Mouse (Mus musculus): ENCODE measurements at regions not wholly inside any gene's neighbourhood (a gene's known extent, or its start where the extent isn't known, plus 50 kb on each side); places are given as distances from the start of the nearest gene placed in this dataset.

DNA sequence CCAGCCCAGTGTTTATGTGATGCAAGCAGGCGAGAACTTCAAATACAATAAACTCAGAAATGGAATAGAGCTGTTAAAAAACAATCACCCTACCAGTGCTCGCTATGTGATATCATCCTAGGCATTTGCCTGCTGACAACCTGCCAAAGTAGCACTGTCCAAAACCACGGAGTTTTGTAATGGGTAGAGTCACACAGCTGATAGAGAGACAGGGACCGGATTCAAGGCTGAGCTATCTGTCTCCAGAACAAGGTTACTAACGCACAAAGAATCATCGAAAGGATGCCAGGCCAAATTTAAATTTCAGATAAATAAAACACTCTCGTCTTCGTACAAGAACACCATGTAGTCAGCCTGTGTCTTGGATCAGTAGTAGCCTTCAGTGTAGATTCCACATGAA, 121.7 kb upstream of the Dynlrb2 start:
- intact Hi-C loops (cut with DNase I): no loop called here
- no peak for DNase-seq (ENCODE audit: low spot score in 2 of 2)

DNA sequence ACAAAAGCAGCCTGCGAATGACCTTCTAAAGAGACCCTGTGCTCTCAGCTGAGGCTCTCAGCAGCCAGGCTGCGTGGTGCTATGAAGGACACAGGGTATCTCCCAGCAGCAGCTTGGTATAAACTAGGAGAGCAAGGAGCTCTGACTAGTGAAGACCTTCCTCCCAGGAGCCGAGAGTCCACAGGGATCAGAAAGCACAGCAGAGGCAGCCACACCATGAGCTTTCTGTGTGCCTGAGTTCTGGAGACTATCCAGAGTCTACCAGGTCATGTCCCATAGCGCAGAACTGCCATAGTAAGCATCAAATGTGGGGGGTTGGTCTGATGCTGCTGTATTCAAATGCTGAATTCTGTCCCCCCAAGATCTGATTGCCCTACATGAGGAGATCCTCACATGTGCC, 124.2 kb upstream of the Dynlrb2 start:
- no peak for DNase-seq (ENCODE audit: low spot score in 2 of 2)
- intact Hi-C loops (cut with DNase I): no loop called here

DNA sequence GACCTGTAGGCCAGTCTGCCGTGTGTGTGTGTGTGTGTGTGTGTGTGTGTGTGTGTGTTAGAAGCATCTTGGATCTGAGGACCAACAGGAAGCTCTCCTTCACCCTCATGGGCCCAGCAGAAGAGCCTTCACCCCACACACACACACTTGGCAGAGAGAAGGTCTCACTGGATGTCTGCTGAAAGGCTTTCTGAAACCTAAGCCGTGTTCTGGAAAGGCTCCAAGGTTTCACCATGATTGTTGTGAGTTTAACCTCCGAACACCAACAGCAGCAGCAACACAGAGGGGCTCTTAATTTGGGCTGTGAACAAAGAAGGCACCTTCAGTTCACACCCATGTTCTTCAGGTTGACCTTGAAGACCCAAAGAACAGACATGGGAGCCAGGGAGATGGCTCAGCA, 124.9 kb upstream of the Dynlrb2 start:
- intact Hi-C loops (cut with DNase I): loop anchor here (10.0 kb wide), 1 partner anchor 675 kb away; the partner anchor contains the start of gene Maf

DNA sequence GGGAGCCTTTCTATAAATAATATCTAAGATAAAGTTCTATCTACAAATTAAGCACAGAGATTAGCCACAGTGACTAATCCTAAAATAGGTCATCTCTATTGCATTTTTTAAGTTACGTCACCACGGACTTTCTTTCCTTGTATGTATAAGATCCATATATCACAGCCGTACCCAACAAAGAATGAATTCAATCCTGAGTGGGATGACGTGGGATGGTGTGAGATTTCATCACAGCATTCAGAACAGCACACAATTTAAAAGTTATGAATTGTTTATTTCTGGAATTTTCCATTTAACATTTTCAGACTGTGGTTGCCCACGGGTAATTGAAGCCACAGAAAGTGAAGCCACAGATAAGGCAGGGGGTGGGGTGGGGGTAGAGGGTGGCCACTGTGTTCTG, 129.0 kb upstream of the Dynlrb2 start:
- intact Hi-C loops (cut with DNase I): loop anchor here (10.0 kb wide), 1 partner anchor 671 kb away; the partner anchor contains the start of gene Maf
- no peak for DNase-seq (ENCODE audit: low spot score in 2 of 2)

More for the DNA sequence above, 124.9 kb upstream of the Dynlrb2 start:
- DNase-seq (ENCODE audit: low spot score in 2 of 2): no peak

DNA sequence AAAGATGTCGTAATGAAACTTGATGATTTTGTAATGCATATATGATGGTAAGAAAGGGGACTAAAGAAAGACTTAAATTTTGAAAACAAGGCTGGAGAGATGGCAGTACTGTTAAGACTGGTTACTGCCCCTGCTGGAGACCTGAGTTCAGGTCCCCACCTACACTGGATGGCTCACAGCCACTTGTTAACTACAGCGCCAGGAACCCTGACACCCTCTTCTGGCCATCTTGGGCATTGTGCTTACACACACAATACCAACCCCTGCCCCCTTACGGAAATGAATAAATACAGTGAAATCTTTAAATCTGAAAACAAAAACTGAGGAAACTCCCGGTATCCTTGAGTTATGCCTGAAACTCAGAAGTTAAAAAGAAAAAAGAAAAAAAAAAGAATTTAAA, 131.7 kb upstream of the Dynlrb2 start:
- intact Hi-C loops (cut with DNase I): loop anchor here (10.0 kb wide), 1 partner anchor 668 kb away; the partner anchor contains the start of gene Maf
- DNase-seq (ENCODE audit: low spot score in 2 of 2): peak in 1 of 2 experiments; percentile 13

DNA sequence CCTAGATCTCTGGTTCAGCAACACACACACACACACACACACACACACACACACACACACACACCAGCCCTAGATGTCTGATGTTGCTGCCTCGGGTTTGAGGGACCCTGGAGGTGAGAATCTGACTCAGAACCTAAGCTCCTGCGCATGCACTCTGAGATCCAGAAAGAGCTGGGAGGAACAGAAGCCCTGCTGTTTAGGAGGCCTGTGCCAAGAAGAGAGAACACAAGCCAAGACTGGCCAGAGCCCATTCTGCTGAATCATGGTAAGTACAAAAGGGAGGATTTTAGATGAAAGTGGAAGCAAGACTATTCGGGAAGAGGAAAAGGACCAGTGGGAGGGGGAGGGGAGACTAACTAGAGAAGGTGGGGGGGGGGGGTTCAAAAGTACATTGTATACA, 132.2 kb upstream of the Dynlrb2 start:
- peak; percentile 52 to 72 for DNase-seq (ENCODE audit: low spot score in 2 of 2)
- intact Hi-C loops (cut with DNase I): loop anchor here (10.0 kb wide), 1 partner anchor 668 kb away; the partner anchor contains the start of gene Maf

DNA sequence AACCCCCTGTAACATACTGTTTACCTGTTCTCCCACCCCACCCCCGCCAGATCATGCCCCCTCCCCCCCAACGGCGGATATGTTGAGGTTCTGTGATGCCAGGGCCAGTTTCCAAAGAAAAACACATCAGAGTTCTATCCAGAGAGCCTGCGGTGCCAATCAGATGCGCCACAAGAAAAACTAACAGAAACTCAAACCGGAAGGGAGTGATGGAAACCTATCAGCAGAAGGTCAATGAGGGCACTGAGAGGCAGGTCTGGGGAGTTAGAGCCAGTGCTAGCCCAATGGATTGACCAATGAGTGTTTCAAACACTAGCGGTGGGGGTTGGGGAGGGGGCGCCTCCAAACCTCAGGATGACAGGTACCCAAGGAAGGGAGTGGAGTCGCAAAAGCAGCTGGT, 132.7 kb upstream of the Dynlrb2 start:
- intact Hi-C loops (cut with DNase I): loop anchor here (10.0 kb wide), 1 partner anchor 667 kb away; the partner anchor contains the start of gene Maf
- no peak for DNase-seq (ENCODE audit: low spot score in 2 of 2)

DNA sequence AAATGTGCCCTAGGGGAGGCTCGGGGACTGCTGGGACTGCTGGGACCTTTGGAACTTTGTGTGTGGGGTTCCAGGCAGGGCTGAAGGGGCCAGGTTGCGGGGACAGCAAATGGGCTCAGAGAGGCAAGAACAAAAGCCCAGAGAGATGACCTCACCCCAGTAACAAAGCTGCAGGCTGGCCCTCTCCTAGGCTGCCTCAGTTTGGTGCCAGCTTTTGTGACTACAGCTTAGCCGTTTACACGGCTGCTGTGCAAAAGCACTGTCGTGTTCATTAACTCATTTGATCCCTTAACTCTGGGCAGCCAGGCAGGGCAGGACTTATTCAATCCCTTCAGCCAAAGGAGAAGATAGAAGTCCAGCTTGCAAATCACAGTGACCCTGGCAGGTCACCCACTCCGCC, 137.3 kb upstream of the Dynlrb2 start:
- intact Hi-C loops (cut with DNase I): loop anchor here (10.0 kb wide), 1 partner anchor 1913 kb away; no protein-coding TSS in a partner anchor
- DNase-seq (ENCODE audit: low spot score in 2 of 2): no peak

DNA sequence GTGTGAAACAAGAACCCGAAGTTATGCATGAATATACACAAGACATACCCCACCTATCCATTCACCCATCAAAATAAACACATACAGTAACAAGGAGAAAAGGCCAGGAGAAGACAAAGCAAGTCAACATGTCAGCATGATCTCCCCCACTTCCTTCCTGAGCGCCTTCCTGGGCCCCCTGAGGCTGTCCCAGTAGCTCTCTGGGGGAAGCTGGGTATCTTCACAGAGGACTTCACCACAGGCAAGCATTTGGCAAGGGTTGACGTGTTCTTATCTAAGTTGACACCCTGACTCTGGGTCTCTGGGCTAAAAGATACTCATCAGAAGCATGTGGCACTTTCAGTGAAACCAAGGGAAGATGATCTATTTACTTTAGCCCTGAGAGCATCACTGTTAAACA, 138.1 kb upstream of the Dynlrb2 start:
- intact Hi-C loops (cut with DNase I): loop anchor here (10.0 kb wide), 1 partner anchor 1912 kb away; no protein-coding TSS in a partner anchor
- no peak for DNase-seq (ENCODE audit: low spot score in 2 of 2)

DNA sequence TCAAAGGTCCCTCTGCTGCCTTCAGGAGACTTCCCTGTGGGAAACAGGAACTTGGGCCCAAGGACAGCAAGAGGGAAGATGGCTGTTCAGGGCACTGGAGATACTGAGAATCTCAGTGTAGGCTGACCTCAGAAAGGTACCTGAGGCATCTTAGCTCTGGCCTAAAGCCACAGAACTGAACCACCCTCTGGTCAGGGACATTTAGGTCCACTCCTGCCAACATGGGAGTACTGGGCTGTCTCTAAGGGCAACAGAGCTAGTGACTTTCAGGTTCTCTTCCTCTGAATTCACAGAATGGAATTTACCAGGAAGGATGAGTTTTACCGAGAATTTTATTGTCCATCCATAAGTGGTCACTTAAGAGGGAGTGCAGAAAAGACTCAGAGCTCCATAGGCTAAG, 140.0 kb upstream of the Dynlrb2 start:
- DNase-seq (ENCODE audit: low spot score in 2 of 2): no peak
- intact Hi-C loops (cut with DNase I): loop anchor here (10.0 kb wide), 1 partner anchor 1910 kb away; no protein-coding TSS in a partner anchor

DNA sequence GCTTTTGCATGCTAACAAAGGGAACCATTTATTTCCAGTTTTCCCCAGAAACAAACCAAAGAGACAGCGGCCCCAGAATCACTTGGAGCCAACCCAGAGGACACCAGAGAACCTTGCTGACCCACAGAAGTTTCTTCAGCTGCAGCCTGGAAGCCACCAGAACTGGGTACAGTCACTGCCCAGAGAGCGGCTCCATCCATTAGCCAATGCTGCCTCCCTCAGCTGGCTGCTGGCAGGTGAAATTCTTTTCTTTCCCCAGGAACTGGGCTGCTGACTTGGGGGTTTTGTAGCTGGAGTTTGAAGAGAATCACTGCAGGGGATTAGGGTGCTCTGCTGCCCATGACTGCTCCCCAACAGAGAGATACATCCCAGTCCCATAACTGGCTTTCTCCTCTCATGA, 140.6 kb upstream of the Dynlrb2 start:
- intact Hi-C loops (cut with DNase I): loop anchor here (10.0 kb wide), 1 partner anchor 1909 kb away; no protein-coding TSS in a partner anchor
- peak; percentile 14 to 20 for DNase-seq (ENCODE audit: low spot score in 2 of 2)

DNA sequence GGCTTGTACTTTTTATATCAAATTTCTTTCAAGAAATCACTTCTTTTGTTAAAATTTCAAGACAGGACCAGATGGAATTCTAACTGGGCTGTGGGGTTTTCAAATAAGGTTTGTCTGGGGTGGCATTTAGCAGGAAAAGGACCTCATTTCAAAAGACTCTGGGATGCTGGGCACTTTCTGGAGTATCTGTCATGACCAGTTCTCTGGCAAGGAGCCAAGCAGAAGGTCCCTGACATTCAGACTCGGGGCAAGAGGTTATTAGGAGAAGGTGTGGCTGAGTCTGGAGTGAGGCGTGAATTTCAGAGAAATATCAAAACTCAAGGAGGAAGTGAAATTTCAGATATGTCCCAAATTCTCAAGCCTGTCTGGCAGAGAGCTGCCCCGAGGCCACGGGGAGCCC, 142.4 kb upstream of the Dynlrb2 start:
- intact Hi-C loops (cut with DNase I): loop anchor here (10.0 kb wide), 1 partner anchor 1908 kb away; no protein-coding TSS in a partner anchor
- no peak for DNase-seq (ENCODE audit: low spot score in 2 of 2)

DNA sequence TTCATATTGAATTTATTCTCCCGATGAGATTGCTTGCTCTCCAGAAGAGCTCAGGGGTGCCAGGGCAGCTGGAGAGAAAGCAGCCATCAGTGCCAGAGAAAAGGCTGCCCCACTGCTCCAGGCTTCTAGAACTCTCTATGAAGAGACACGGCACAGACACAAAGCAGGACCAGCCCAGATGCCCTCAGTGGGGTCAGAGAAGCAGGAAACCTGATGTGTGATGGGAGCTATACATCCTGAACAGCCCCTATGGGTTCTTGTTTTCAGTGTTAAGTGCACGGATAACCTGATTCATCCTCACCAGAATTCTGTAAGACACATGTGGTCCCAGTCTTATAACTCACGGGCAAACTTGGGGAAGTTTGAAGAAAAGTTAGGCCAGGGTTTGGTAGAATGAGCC, 145.0 kb upstream of the Dynlrb2 start:
- intact Hi-C loops (cut with DNase I): loop anchor here (10.0 kb wide), 1 partner anchor 1905 kb away; no protein-coding TSS in a partner anchor
- DNase-seq (ENCODE audit: low spot score in 2 of 2): no peak

DNA sequence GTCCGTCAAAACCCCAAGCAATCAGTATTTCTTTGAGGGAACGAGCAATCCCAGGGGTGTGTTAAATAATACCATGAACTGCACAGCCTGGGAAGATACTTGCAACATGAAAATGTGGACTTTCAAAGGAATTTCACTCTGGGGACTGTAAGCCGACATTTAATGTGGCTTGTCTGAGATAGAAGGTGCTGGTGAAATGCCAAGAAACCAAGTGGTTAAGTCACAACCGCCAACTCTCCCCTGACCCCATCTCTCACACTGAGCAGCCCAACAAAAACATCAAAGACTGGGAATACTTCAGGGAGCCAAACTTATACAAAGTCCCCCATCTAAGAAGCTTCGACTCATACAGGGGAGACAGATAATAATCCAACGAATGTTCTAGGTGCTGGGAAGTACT, 150.0 kb upstream of the Dynlrb2 start:
- DNase-seq (ENCODE audit: low spot score in 2 of 2): no peak
- intact Hi-C loops (cut with DNase I): no loop called here

DNA sequence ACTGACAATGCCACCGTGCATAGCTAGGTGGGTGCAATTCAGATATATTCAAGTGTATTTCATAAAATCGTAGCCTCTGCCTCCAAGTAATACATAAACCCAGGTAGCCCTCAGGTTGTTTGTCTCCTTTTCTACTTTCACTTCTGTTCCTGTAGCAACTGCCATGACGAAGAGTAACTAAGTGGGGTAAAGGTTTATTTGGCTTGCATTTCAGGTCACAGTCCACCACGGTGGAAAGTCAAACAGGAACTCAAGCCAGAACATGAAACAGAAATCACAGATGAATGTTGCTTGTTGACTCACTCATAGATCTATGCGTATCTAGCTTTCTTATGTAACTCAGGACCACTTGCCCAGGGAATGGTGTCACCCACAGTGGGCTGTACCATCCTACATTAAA, 150.9 kb upstream of the Dynlrb2 start:
- intact Hi-C loops (cut with DNase I): no loop called here
- no peak for DNase-seq (ENCODE audit: low spot score in 2 of 2)

DNA sequence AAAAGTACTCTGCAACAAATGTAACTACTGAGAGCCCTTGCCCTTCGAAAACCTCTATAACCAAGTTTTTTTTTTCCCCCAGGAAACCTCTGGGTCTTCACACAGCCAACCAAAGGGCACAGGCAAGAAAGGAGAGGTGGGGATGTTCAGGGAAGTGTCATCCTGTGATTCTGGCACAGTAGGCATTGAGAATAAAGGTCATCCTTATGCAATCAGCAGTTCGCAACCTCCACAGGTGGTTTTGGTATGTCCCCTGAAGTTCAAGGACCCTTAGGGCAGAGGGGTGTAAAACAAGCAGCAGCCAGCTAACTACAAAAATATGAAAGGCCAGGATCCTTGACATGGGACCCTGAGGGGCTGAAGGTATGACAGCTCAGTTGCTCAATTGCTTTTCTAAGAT, 152.1 kb upstream of the Dynlrb2 start:
- intact Hi-C loops (cut with DNase I): no loop called here
- no peak for DNase-seq (ENCODE audit: low spot score in 2 of 2)

DNA sequence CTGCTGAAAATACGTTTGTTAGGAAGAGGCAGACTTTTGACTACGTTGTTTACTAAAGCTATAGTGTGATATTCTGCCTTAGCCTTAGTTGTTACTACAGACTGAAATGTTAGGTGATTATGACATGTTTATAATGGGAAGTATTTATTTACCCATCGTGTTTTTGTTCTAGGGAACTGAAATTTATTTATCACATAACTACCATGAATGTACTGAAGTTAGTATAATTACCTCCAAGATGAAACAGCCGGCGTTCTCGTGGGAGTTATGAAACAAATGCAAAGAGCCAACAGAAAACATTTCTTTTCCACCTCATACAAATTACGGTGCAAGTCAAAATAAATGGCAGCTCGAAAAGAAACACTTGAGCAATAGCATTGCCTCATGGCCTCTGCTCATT, 155.8 kb upstream of the Dynlrb2 start:
- intact Hi-C loops (cut with DNase I): no loop called here
- DNase-seq (ENCODE audit: low spot score in 2 of 2): no peak

DNA sequence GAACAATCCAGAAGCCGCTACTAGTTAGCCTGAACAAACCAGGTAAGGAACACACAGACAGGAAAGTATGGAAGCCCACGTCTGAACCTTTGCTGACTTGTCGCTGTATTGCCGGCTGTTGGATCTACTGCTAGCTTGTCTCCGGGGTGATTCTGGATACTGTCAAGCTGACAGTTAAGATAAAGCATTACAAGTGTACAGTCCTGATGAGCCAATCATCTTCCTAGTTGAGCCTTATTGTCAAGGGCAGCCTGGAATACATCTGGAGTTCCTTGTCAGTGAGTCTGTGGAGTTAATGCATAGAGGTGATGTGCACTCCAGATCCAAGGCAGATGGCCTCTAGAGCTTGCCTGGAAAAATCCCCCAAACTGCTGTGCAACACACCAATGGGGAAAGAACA, 157.8 kb upstream of the Dynlrb2 start:
- no peak for DNase-seq (ENCODE audit: low spot score in 2 of 2)
- intact Hi-C loops (cut with DNase I): no loop called here

DNA sequence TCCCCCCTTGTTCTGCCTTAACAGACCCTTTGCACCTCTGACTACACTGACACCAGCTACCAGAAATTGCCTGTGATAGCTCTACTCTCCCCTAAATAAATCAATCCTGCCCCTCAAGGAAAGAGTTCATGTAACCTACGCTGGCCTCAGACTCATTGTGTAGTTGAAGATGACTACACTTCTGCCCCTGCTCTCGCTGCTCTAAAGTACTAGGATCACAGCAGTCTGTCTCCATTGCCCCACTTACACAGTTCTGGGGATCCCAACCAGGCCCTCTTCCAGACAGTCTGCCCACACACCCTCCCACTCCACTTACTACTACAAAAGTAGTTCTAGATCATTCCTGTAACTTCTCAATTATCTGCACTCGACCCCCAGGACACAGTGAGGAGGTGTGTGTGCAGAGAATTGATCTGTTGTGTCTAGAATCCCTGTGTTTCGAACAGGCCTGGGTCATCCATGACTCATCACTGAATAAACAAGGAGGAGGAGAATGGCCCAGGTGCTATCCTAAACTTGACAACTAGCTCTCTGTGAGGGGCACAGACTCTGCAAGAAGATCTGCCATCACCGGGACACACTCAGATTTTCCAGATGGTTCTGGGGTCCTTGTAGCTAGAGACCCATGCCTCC, 160.1 kb upstream of the Dynlrb2 start:
- DNase-seq (ENCODE audit: low spot score in 2 of 2): no peak
- intact Hi-C loops (cut with DNase I): no loop called here

DNA sequence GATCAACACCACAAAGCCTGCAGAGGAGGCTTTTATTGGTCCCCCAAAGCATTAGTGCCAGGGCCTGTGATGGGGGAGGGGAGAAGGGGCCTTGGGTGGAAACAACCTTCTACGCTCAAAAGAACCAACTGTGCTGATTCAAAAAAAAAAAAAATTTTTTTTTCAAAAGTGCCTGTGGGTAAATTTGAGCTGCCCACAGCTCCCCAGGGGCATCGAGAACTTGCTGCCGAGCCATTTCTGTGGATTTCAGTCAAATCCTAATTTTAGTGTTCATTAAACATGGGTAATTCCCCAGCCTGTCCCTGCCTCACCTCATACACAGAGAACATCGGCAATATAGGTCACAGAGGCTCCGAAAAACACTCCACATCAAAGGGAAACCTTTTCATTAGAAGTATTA, 161.2 kb upstream of the Dynlrb2 start:
- intact Hi-C loops (cut with DNase I): no loop called here
- DNase-seq (ENCODE audit: low spot score in 2 of 2): no peak

DNA sequence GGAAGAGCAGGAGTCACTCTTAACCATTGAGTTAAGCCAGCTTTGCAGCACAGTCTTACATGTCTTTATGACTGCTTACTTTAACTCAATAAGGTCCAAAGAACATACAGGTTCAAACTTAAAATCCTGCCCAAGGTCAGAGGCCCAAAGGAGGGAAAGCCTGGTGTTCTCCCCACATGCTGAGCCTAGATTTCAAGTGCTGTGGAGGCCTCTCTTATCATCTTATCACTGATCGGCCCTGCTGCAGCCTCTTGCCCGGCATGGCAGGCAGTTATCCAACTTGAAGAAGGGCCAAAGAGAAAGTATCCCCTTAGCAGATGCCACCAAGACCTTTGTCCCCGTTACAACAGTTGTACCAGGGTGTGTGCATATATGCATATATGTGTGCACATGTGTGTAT, 170.0 kb upstream of the Dynlrb2 start:
- intact Hi-C loops (cut with DNase I): no loop called here
- no peak for DNase-seq (ENCODE audit: low spot score in 2 of 2)

Data from left cerebral cortex, postnatal 14 days (tissue).